Mouse (Mus musculus): ENCODE measurements around the gene 1700024G13Rik.
"Not testable (repeated sequence)": the region's sequence is repeated elsewhere in the genome, so short reads cannot be mapped to it uniquely, and the experiment has no call there.

1700024G13Rik gene

GRCm38 (mm10) chr14:32388196-32388595 lies at the start of gene 1700024G13Rik:
1700024G13Rik (minus strand) TSS chr14:32388391.
- DNase-seq (ENCODE audit: low read depth, low spot score): peak; percentile 61

- peak; percentile 14 for DNase-seq (ENCODE audit: low read depth, low spot score)
Measured at GRCm38 (mm10) chr14:32437352-32437793, 49.2 kb upstream of the 1700024G13Rik start.

GRCm38 (mm10) chr14:32429030-32429602 lies 40.9 kb upstream of the 1700024G13Rik start:
- no peak for DNase-seq (ENCODE audit: low read depth, low spot score)

GRCm38 (mm10) chr14:32423946-32424345 lies 35.8 kb upstream of the 1700024G13Rik start:
- no peak for DNase-seq (ENCODE audit: low read depth, low spot score)

- DNase-seq (ENCODE audit: low read depth, low spot score): no peak
Measured at GRCm38 (mm10) chr14:32418747-32419146, 30.6 kb upstream of the 1700024G13Rik start.

- DNase-seq (ENCODE audit: low read depth, low spot score): no peak
Measured at GRCm38 (mm10) chr14:32412075-32412474, 23.9 kb upstream of the 1700024G13Rik start.

- no peak for DNase-seq (ENCODE audit: low read depth, low spot score)
Measured at GRCm38 (mm10) chr14:32410084-32410483, 21.9 kb upstream of the 1700024G13Rik start.

GRCm38 (mm10) chr14:32405399-32405798 lies 17.2 kb upstream of the 1700024G13Rik start:
- not testable (repeated sequence) for DNase-seq (ENCODE audit: low read depth, low spot score)

GRCm38 (mm10) chr14:32381619-32382018 lies 6.6 kb downstream of the 1700024G13Rik start:
- DNase-seq (ENCODE audit: low read depth, low spot score): no peak

- no peak for DNase-seq (ENCODE audit: low read depth, low spot score)
Measured at GRCm38 (mm10) chr14:32381066-32381465, 7.1 kb downstream of the 1700024G13Rik start.

GRCm38 (mm10) chr14:32380099-32380480 lies 8.1 kb downstream of the 1700024G13Rik start:
- DNase-seq (ENCODE audit: low read depth, low spot score): no peak

- no peak for DNase-seq (ENCODE audit: low read depth, low spot score)
Measured at GRCm38 (mm10) chr14:32379395-32380098, 8.6 kb downstream of the 1700024G13Rik start.

GRCm38 (mm10) chr14:32372510-32372909 lies 15.7 kb downstream of the 1700024G13Rik start:
- DNase-seq (ENCODE audit: low read depth, low spot score): no peak

GRCm38 (mm10) chr14:32369756-32370155 lies 18.4 kb downstream of the 1700024G13Rik start:
- no peak for DNase-seq (ENCODE audit: low read depth, low spot score)

GRCm38 (mm10) chr14:32364359-32364758 lies 23.8 kb downstream of the 1700024G13Rik start:
- no peak for DNase-seq (ENCODE audit: low read depth, low spot score)

GRCm38 (mm10) chr14:32351181-32351920 lies 36.8 kb downstream of the 1700024G13Rik start:
- peak; percentile 11 for DNase-seq (ENCODE audit: low read depth, low spot score)

- no peak for DNase-seq (ENCODE audit: low read depth, low spot score)
Measured at GRCm38 (mm10) chr14:32347307-32347706, 40.9 kb downstream of the 1700024G13Rik start.

- DNase-seq (ENCODE audit: low read depth, low spot score): no peak
Measured at GRCm38 (mm10) chr14:32344694-32345093, 43.5 kb downstream of the 1700024G13Rik start.

- no peak for DNase-seq (ENCODE audit: low read depth, low spot score)
Measured at GRCm38 (mm10) chr14:32344176-32344575, 44.0 kb downstream of the 1700024G13Rik start.

GRCm38 (mm10) chr14:32341823-32342222 lies 46.4 kb downstream of the 1700024G13Rik start:
- no peak for DNase-seq (ENCODE audit: low read depth, low spot score)

GRCm38 (mm10) chr14:32336547-32336946 lies 51.6 kb downstream of the 1700024G13Rik start:
- DNase-seq (ENCODE audit: low read depth, low spot score): no peak

GRCm38 (mm10) chr14:32336021-32336420 lies 52.2 kb downstream of the 1700024G13Rik start:
- DNase-seq (ENCODE audit: low read depth, low spot score): no peak
